Mouse (Mus musculus) bone marrow macrophage, adult 2 months (primary cell): ENCODE data around the gene Catspere2.

Experiments
- CTCF ChIP-seq: IDR thresholded peaks from 2 replicates; pipeline ENCODE4 v1.5.1; 2012; ENCODE audit warnings: low read depth, mild to moderate bottlenecking, low read length, moderate library complexity
- POLR2A ChIP-seq: IDR thresholded peaks from 2 replicates; pipeline ENCODE4 v1.6.1; 2012; ENCODE audit warnings: mild to moderate bottlenecking, low read depth, low read length, borderline replicate concordance

DNA sequence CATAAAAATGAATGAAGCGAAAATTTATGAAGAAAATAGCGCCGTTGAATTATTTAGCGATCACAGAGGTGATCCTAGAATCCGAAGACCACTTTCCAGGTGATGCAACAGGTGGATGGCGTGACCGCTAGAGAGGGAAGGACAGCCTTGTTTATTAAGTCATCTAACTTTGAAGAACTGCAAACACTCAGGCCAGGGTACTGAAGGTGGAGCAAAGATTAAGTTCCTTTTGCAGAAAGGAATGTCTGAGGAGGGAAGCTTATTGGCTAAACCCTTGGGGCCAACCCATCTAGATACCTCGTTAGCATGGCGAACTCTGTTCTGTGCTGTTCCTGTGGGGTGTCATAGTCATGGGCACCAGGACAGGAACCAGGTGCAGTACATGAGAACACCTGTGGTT lies 983 bp downstream of the Catspere2 start:
- no peak for TF ChIP-seq CTCF
- no peak for TF ChIP-seq POLR2A
